Mouse (Mus musculus): ENCODE results near the gene Rnf123. TPM values are rescaled to one million over a fixed set of nuclear protein-coding genes. Genes with fewer than 3 reads are reported as not detected.
A peak's percentile ranks its signal among the peaks of the same experiment; 100 is the strongest.

The Rnf123 gene
- total RNA-seq, 1 experiment: 14.5 TPM

GRCm38 (mm10) chr9:108115290-108116077, 32.3 kb upstream of the Rnf123 start:
- no peaks in the 10 kb centered on the region for H3K9me3 ChIP-seq (ENCODE audit: control insufficient read depth, insufficient read depth, low read depth, low read length)
- H3K4me3 ChIP-seq (ENCODE audit: insufficient read depth in 1 of 2, low read depth in 1 of 2, low read length in 2 of 2, poor library complexity in 1 of 2, severe bottlenecking in 1 of 2): peak overlapping the region in 1 of 2 experiments; percentile 46; a peak in 1 of 4 replicates
- in situ Hi-C loops (cut with MboI; ENCODE audit: low sequenced_read_pairs in 2 of 2, unreplicated experiment in 2 of 2): no loop called here
- peaks cover 0 to 14% of the 10 kb centered on the region in 2 experiments; a peak in 2 of 4 replicates for H3K4me1 ChIP-seq (ENCODE audit: control insufficient read depth in 2 of 2, insufficient read depth in 2 of 2, low read length in 2 of 2, poor library complexity in 1 of 2)
- TF ChIP-seq CHD2 (IDR thresholded peaks at IDR 0.05; ENCODE audit: low read depth, low read length): no peak
- no peak for TF ChIP-seq HCFC1 (IDR thresholded peaks at IDR 0.05; ENCODE audit: borderline replicate concordance, insufficient read depth, low read length)
- H3K36me3 ChIP-seq (ENCODE audit: control insufficient read depth, insufficient read depth, low read length, poor library complexity, severe bottlenecking): no peaks in the 10 kb centered on the region
- H3K9ac ChIP-seq (ENCODE audit: insufficient read depth, low read depth, low read length, poor library complexity, severe bottlenecking): no peak overlapping the region
- H3K27ac ChIP-seq (ENCODE audit: insufficient read depth, low read depth, low read length, poor library complexity, severe bottlenecking): no peak overlapping the region
- no peak for DNase-seq (ENCODE audit: low read depth, low spot score)

- no peak overlapping the region for H3K4me3 ChIP-seq (ENCODE audit: insufficient read depth in 1 of 2, low read depth in 1 of 2, low read length in 2 of 2, poor library complexity in 1 of 2, severe bottlenecking in 1 of 2)
- peaks cover 0 to 17% of the 10 kb centered on the region in 2 experiments; a peak in 2 of 4 replicates for H3K4me1 ChIP-seq (ENCODE audit: control insufficient read depth in 2 of 2, insufficient read depth in 2 of 2, low read length in 2 of 2, poor library complexity in 1 of 2)
- no peaks in the 10 kb centered on the region for H3K9me3 ChIP-seq (ENCODE audit: control insufficient read depth, insufficient read depth, low read depth, low read length)
- H3K27ac ChIP-seq (ENCODE audit: insufficient read depth, low read depth, low read length, poor library complexity, severe bottlenecking): no peak overlapping the region
- no peak for DNase-seq (ENCODE audit: low read depth, low spot score)
- no peaks in the 10 kb centered on the region for H3K36me3 ChIP-seq (ENCODE audit: control insufficient read depth, insufficient read depth, low read length, poor library complexity, severe bottlenecking)
- in situ Hi-C loops (cut with MboI; ENCODE audit: low sequenced_read_pairs in 2 of 2, unreplicated experiment in 2 of 2): no loop called here
- no peak overlapping the region for H3K9ac ChIP-seq (ENCODE audit: insufficient read depth, low read depth, low read length, poor library complexity, severe bottlenecking)
- TF ChIP-seq ZC3H11A (IDR thresholded peaks at IDR 0.05; ENCODE audit: borderline replicate concordance, low read depth, low read length) (no peak), MAFK (IDR thresholded peaks at IDR 0.05; ENCODE audit: insufficient read depth, low read depth, low read length) (no peak), ZNF384 (IDR thresholded peaks at IDR 0.05; ENCODE audit: low read depth, low read length) (no peak), HCFC1 (IDR thresholded peaks at IDR 0.05; ENCODE audit: borderline replicate concordance, insufficient read depth, low read length) (no peak), CHD2 (IDR thresholded peaks at IDR 0.05; ENCODE audit: low read depth, low read length) (no peak)
These were observed 29.7 kb upstream of the Rnf123 start for GRCm38 (mm10) chr9:108112719-108113340.

GRCm38 (mm10) chr9:108111593-108112121, 28.5 kb upstream of the Rnf123 start:
- Histone ChIP-seq H3K9ac (ENCODE audit: insufficient read depth, low read depth, low read length, poor library complexity, severe bottlenecking) (no peak overlapping the region), H3K4me1 (ENCODE audit: control insufficient read depth in 2 of 2, insufficient read depth in 2 of 2, low read length in 2 of 2, poor library complexity in 1 of 2) (peaks cover 0 to 18% of the 10 kb centered on the region in 2 experiments; a peak in 2 of 4 replicates), H3K36me3 (ENCODE audit: control insufficient read depth, insufficient read depth, low read length, poor library complexity, severe bottlenecking) (no peaks in the 10 kb centered on the region), H3K9me3 (ENCODE audit: control insufficient read depth, insufficient read depth, low read depth, low read length) (no peaks in the 10 kb centered on the region), H3K27ac (ENCODE audit: insufficient read depth, low read depth, low read length, poor library complexity, severe bottlenecking) (no peak overlapping the region), H3K4me3 (ENCODE audit: insufficient read depth in 1 of 2, low read depth in 1 of 2, low read length in 2 of 2, poor library complexity in 1 of 2, severe bottlenecking in 1 of 2) (peak overlapping the region; percentile 9 to 33; a peak in 2 of 4 replicates)
- in situ Hi-C loops (cut with MboI; ENCODE audit: low sequenced_read_pairs in 2 of 2, unreplicated experiment in 2 of 2): no loop called here
- DNase-seq (ENCODE audit: low read depth, low spot score): no peak
- no peak for TF ChIP-seq MAFK (IDR thresholded peaks at IDR 0.05; ENCODE audit: insufficient read depth, low read depth, low read length)
- TF ChIP-seq ZNF384 (IDR thresholded peaks at IDR 0.05; ENCODE audit: low read depth, low read length): no peak
- no peak for TF ChIP-seq CHD2 (IDR thresholded peaks at IDR 0.05; ENCODE audit: low read depth, low read length)
- no peak for TF ChIP-seq HCFC1 (IDR thresholded peaks at IDR 0.05; ENCODE audit: borderline replicate concordance, insufficient read depth, low read length)
- TF ChIP-seq ZC3H11A (IDR thresholded peaks at IDR 0.05; ENCODE audit: borderline replicate concordance, low read depth, low read length): no peak

- Histone ChIP-seq H3K4me3 (ENCODE audit: insufficient read depth in 1 of 2, low read depth in 1 of 2, low read length in 2 of 2, poor library complexity in 1 of 2, severe bottlenecking in 1 of 2) (peak overlapping the region in 1 of 2 experiments; percentile 44; a peak in 1 of 4 replicates), H3K4me1 (ENCODE audit: control insufficient read depth in 2 of 2, insufficient read depth in 2 of 2, low read length in 2 of 2, poor library complexity in 1 of 2) (peaks cover 0 to 18% of the 10 kb centered on the region in 2 experiments; a peak in 2 of 4 replicates), H3K9me3 (ENCODE audit: control insufficient read depth, insufficient read depth, low read depth, low read length) (no peaks in the 10 kb centered on the region), H3K27ac (ENCODE audit: insufficient read depth, low read depth, low read length, poor library complexity, severe bottlenecking) (no peak overlapping the region), H3K9ac (ENCODE audit: insufficient read depth, low read depth, low read length, poor library complexity, severe bottlenecking) (no peak overlapping the region), H3K36me3 (ENCODE audit: control insufficient read depth, insufficient read depth, low read length, poor library complexity, severe bottlenecking) (no peaks in the 10 kb centered on the region)
- no peak for TF ChIP-seq MAFK (IDR thresholded peaks at IDR 0.05; ENCODE audit: insufficient read depth, low read depth, low read length)
- TF ChIP-seq ZNF384 (IDR thresholded peaks at IDR 0.05; ENCODE audit: low read depth, low read length): no peak
- no peak for TF ChIP-seq HCFC1 (IDR thresholded peaks at IDR 0.05; ENCODE audit: borderline replicate concordance, insufficient read depth, low read length)
- no peak for TF ChIP-seq ZC3H11A (IDR thresholded peaks at IDR 0.05; ENCODE audit: borderline replicate concordance, low read depth, low read length)
- no peak for TF ChIP-seq CHD2 (IDR thresholded peaks at IDR 0.05; ENCODE audit: low read depth, low read length)
- in situ Hi-C loops (cut with MboI; ENCODE audit: low sequenced_read_pairs in 2 of 2, unreplicated experiment in 2 of 2): no loop called here
- DNase-seq (ENCODE audit: low read depth, low spot score): no peak
These were observed 28.0 kb upstream of the Rnf123 start for GRCm38 (mm10) chr9:108111101-108111592.
